Mouse (Mus musculus): ENCODE data around the gene Serinc2. TPM values are rescaled to one million over a fixed set of nuclear protein-coding genes. Genes with fewer than 3 reads are reported as not detected.

Gene Serinc2
- polyA plus RNA-seq, 1 experiment from 2014 or later, result 101 TPM

GRCm38 (mm10) chr4:130213857-130214256 is 65.1 kb downstream of the Serinc2 start:
- H3K9ac ChIP-seq, result no peak overlapping the region
- no peaks in the 10 kb centered on the region for H3K36me3 ChIP-seq (ENCODE audit: poor library complexity, severe bottlenecking)
- no peak for ATAC-seq
- no peaks in the 10 kb centered on the region for H3K27me3 ChIP-seq
- H3K4me2 ChIP-seq, result no peak overlapping the region
- H3K27ac ChIP-seq, result no peak overlapping the region
- H3K4me1 ChIP-seq, result no peaks in the 10 kb centered on the region
- H3K4me3 ChIP-seq, result no peak overlapping the region
- H3K9me3 ChIP-seq (replicated peaks), result no peaks in the 10 kb centered on the region
- WGBS, result 82% methylated on average over 10 of the region's 10 CpGs

GRCm38 (mm10) chr4:130213197-130213596 is 65.8 kb downstream of the Serinc2 start:
- no peaks in the 10 kb centered on the region for H3K36me3 ChIP-seq (ENCODE audit: poor library complexity, severe bottlenecking)
- WGBS, result 92% methylated on average over 4 of the region's 4 CpGs
- ATAC-seq, result no peak
- no peak overlapping the region for H3K9ac ChIP-seq
- H3K4me2 ChIP-seq, result no peak overlapping the region
- H3K4me3 ChIP-seq, result no peak overlapping the region
- no peaks in the 10 kb centered on the region for H3K4me1 ChIP-seq
- H3K9me3 ChIP-seq (replicated peaks), result no peaks in the 10 kb centered on the region
- H3K27me3 ChIP-seq, result no peaks in the 10 kb centered on the region
- H3K27ac ChIP-seq, result no peak overlapping the region

DNA sequence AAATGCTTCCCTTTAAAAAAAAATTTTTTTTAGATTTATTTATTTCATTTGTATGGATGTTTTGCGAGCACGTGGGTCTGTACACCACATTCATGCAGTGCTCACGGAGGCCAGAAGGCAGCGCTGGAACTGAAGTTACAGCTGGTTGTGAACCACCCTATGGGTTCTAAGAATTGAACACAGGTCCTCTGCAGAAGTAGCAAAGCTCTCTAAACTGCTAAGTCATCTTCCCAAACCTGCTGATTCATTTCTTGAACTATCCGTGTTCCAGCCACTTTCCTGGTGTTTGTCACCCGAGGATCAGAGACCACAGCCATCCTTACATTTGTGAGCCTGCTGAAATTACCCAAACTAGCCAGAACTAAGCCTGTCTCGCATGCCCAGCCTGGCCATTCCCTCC is 66.6 kb downstream of the Serinc2 start:
- no peak overlapping the region for H3K4me2 ChIP-seq
- H3K27ac ChIP-seq, result no peak overlapping the region
- ATAC-seq, result no peak
- H3K4me3 ChIP-seq, result no peak overlapping the region
- WGBS, result 78% methylated on average over 7 of the region's 7 CpGs
- no peaks in the 10 kb centered on the region for H3K9me3 ChIP-seq (replicated peaks)
- H3K9ac ChIP-seq, result no peak overlapping the region
- no peaks in the 10 kb centered on the region for H3K27me3 ChIP-seq
- no peaks in the 10 kb centered on the region for H3K36me3 ChIP-seq (ENCODE audit: poor library complexity, severe bottlenecking)
- no peaks in the 10 kb centered on the region for H3K4me1 ChIP-seq

GRCm38 (mm10) chr4:130211870-130212269 is 67.1 kb downstream of the Serinc2 start:
- WGBS, result 96% methylated on average over 2 of the region's 2 CpGs
- Histone ChIP-seq H3K9me3 (replicated peaks) (no peaks in the 10 kb centered on the region), H3K36me3 (ENCODE audit: poor library complexity, severe bottlenecking) (no peaks in the 10 kb centered on the region), H3K4me3 (no peak overlapping the region), H3K27me3 (no peaks in the 10 kb centered on the region), H3K9ac (no peak overlapping the region), H3K4me2 (no peak overlapping the region), H3K4me1 (no peaks in the 10 kb centered on the region), H3K27ac (no peak overlapping the region)
- ATAC-seq, result no peak

Other genes with a start within 250 kb of the Serinc2 start
- gene Col16a1, start 231.4 kb downstream of the Serinc2 start, polyA plus RNA-seq (2015; fragmentation: Nextera tagmentation; extraction: Ambion mirVana), result 2.5 and 2.9 TPM in 2 replicates
- 68.0 and 68.4 TPM in 2 replicates for gene Pef1, start 176.6 kb downstream of the Serinc2 start, polyA plus RNA-seq (2015; fragmentation: Nextera tagmentation; extraction: Ambion mirVana)
- 0.13 TPM in 1 of 2 replicates, not detected in the other for gene Hcrtr1, start 139.8 kb downstream of the Serinc2 start, polyA plus RNA-seq (2015; fragmentation: Nextera tagmentation; extraction: Ambion mirVana)
- gene Tinagl1, start 104.1 kb downstream of the Serinc2 start, polyA plus RNA-seq (2015; fragmentation: Nextera tagmentation; extraction: Ambion mirVana), result 2.6 and 3.1 TPM in 2 replicates
- 0.13 TPM in 1 of 2 replicates, not detected in the other for gene Gm853, start 56.8 kb downstream of the Serinc2 start, polyA plus RNA-seq (2015; fragmentation: Nextera tagmentation; extraction: Ambion mirVana)
- gene Fabp3, start 29.4 kb upstream of the Serinc2 start, polyA plus RNA-seq (2015; fragmentation: Nextera tagmentation; extraction: Ambion mirVana), result 46.8 and 49.5 TPM in 2 replicates
- 0.72 TPM in 1 of 2 replicates, not detected in the other for gene Gm10570, start 29.5 kb upstream of the Serinc2 start, polyA plus RNA-seq (2015; fragmentation: Nextera tagmentation; extraction: Ambion mirVana)
- gene Zcchc17, start 80.7 kb upstream of the Serinc2 start, polyA plus RNA-seq (2015; fragmentation: Nextera tagmentation; extraction: Ambion mirVana), result 84.6 and 90.5 TPM in 2 replicates
- gene Snrnp40, start 80.9 kb upstream of the Serinc2 start, polyA plus RNA-seq (2015; fragmentation: Nextera tagmentation; extraction: Ambion mirVana), result 177 and 180 TPM in 2 replicates

Measured in forebrain, embryonic 13.5 days (tissue).